Mouse (Mus musculus): Measurements from ENCODE around the gene Unc79.

Gene Unc79

GRCm38 (mm10) chr12:103202592-103203544 lies 254.2 kb downstream of the Unc79 start:
- DNase-seq (ENCODE audit: low spot score in 2 of 2) = no peak

GRCm38 (mm10) chr12:103205561-103205960 lies 256.9 kb downstream of the Unc79 start:
- DNase-seq (ENCODE audit: low spot score in 2 of 2) = no peak

- DNase-seq (ENCODE audit: low spot score in 2 of 2) = no peak
Measured at GRCm38 (mm10) chr12:103209581-103209980, 260.9 kb downstream of the Unc79 start.

- DNase-seq (ENCODE audit: low spot score in 2 of 2) = no peak
Measured at GRCm38 (mm10) chr12:103211078-103211477, 262.4 kb downstream of the Unc79 start.

GRCm38 (mm10) chr12:103213591-103213990 lies 264.9 kb downstream of the Unc79 start:
- no peak for DNase-seq (ENCODE audit: low spot score in 2 of 2)

- peak in 1 of 2 experiments; percentile 30 for DNase-seq (ENCODE audit: low spot score in 2 of 2)
Measured at GRCm38 (mm10) chr12:103214270-103214669, 265.6 kb downstream of the Unc79 start.

- no peak for DNase-seq (ENCODE audit: low spot score in 2 of 2)
Measured at GRCm38 (mm10) chr12:103214797-103215196, 266.1 kb downstream of the Unc79 start.

- DNase-seq (ENCODE audit: low spot score in 2 of 2) = no peak
Measured at GRCm38 (mm10) chr12:103215877-103216610, 267.4 kb downstream of the Unc79 start.

GRCm38 (mm10) chr12:103223671-103224070 lies 275.0 kb downstream of the Unc79 start:
- DNase-seq (ENCODE audit: low spot score in 2 of 2) = no peak

GRCm38 (mm10) chr12:103226121-103226520 lies 277.5 kb downstream of the Unc79 start:
- DNase-seq (ENCODE audit: low spot score in 2 of 2) = no peak

- DNase-seq (ENCODE audit: low spot score in 2 of 2) = no peak
Measured at GRCm38 (mm10) chr12:103229058-103229457, 280.4 kb downstream of the Unc79 start.

Data from frontal cortex, postnatal 10 days (tissue).